Mouse (Mus musculus) hindbrain, embryonic 11.5 days (tissue): ENCODE data around the gene Mrpl37. TPM values are rescaled to one million over a fixed set of nuclear protein-coding genes. Genes with fewer than 3 reads are reported as not detected.

Source experiments
- ATAC-seq: fragments of 200-750 bp; cut with Nextera tagmentation; 2 replicates; pipeline ENCODE4 v1.8.0; 2017; ENCODE audit warnings: mild to moderate bottlenecking, moderate TSS enrichment, moderate library complexity; ENCODE audit not compliant: low FRiP score
- DNase-seq: peaks from one replicate; pipeline ENCODE4 v3.0.0-alpha.2; 2015; ENCODE audit warnings: low spot score
- H3K27ac ChIP-seq: fragments of 300-500 bp; sonication (generic); 2 replicates; pipeline ENCODE4 v1.5.1; 2014; ENCODE audit warnings: mild to moderate bottlenecking, low read depth, low read length
- H3K27me3 ChIP-seq: fragments of 300-500 bp; sonication (generic); 2 replicates; pipeline ENCODE4 v1.6.1; 2014; ENCODE audit warnings: mild to moderate bottlenecking, low read length, moderate library complexity, mixed read lengths; ENCODE audit not compliant: control insufficient read depth, insufficient read depth
- H3K36me3 ChIP-seq: fragments of 300-500 bp; sonication (generic); 2 replicates; pipeline ENCODE4 v1.6.1; 2014; ENCODE audit warnings: mild to moderate bottlenecking, low read length, moderate library complexity, mixed read lengths; ENCODE audit not compliant: control insufficient read depth, insufficient read depth
- H3K4me1 ChIP-seq: fragments of 300-500 bp; sonication (generic); replicated peaks from 2 replicates; pipeline ENCODE4 v1.6.1; 2014; ENCODE audit warnings: low read length, mixed read lengths; ENCODE audit not compliant: control insufficient read depth, insufficient read depth
- H3K4me2 ChIP-seq: fragments of 300-500 bp; sonication (generic); replicated peaks from 2 replicates; pipeline ENCODE4 v1.6.1; 2014; ENCODE audit warnings: mild to moderate bottlenecking, low read depth, low read length
- H3K4me3 ChIP-seq: fragments of 300-500 bp; sonication (generic); 2 replicates; pipeline ENCODE4 v1.5.1; 2014; ENCODE audit warnings: low read depth, low read length
- H3K9ac ChIP-seq: fragments of 300-500 bp; sonication (generic); 2 replicates; pipeline ENCODE4 v1.6.1; 2014; ENCODE audit warnings: low read depth, low read length
- H3K9me3 ChIP-seq: fragments of 300-500 bp; sonication (generic); 2 replicates; pipeline ENCODE4 v1.6.1; 2016; ENCODE audit warnings: low read length; ENCODE audit not compliant: control insufficient read depth
- WGBS: fragments of 180-500 bp; shearing (Covaris S2); extraction: QIAGEN DNeasy Blood & Tissue Kit; methylation state at CpG from one replicate; pipeline ENCODE4 v1.1.7; 2014; 5-methylcytosine and 5-hydroxymethylcytosine counted together
- polyA plus RNA-seq: library from polyadenylated mRNA; unstranded; fragments of >200 nt; fragmentation: Nextera tagmentation; extraction: Ambion mirVana; gene quantifications from 2 replicates; pipeline ENCODE4 v1.2.1, GENCODE M21; 2014

Mrpl37 gene
- polyA plus RNA-seq, 1 experiment from 2014 or later, result 107 TPM

GRCm38 (mm10) chr4:107038303-107038702 is 28.4 kb downstream of the Mrpl37 start:
- H3K4me3 ChIP-seq, result no peak overlapping the region
- no peaks in the 10 kb centered on the region for H3K9me3 ChIP-seq
- DNase-seq, result no peak
- no peak overlapping the region for H3K27ac ChIP-seq
- ATAC-seq, result no peak
- no peak overlapping the region for H3K9ac ChIP-seq
- no peak overlapping the region for H3K4me2 ChIP-seq
- 80% methylated on average over 4 of the region's 4 CpGs for WGBS
- H3K4me1 ChIP-seq, result no peaks in the 10 kb centered on the region; the same call in 1 of the 2 replicates
- H3K27me3 ChIP-seq, result no peaks in the 10 kb centered on the region
- peaks cover 15% of the 10 kb centered on the region; the same call in 1 of the 2 replicates for H3K36me3 ChIP-seq

- ATAC-seq (no peak), DNase-seq (no peak)
- Histone ChIP-seq H3K27ac (no peak overlapping the region), H3K27me3 (no peaks in the 10 kb centered on the region), H3K9me3 (no peaks in the 10 kb centered on the region), H3K9ac (no peak overlapping the region), H3K4me1 (no peaks in the 10 kb centered on the region; the same call in 1 of the 2 replicates), H3K4me2 (no peak overlapping the region), H3K36me3 (peaks cover 15% of the 10 kb centered on the region; the same call in 1 of the 2 replicates), H3K4me3 (no peak overlapping the region)
- 93% methylated on average over 2 of the region's 2 CpGs for WGBS
These were observed 29.7 kb downstream of the Mrpl37 start for GRCm38 (mm10) chr4:107036985-107037384.

- H3K9ac ChIP-seq, result no peak overlapping the region
- no peak for DNase-seq
- H3K9me3 ChIP-seq, result no peaks in the 10 kb centered on the region
- ATAC-seq, result no peak
- H3K27me3 ChIP-seq, result no peaks in the 10 kb centered on the region
- H3K4me3 ChIP-seq, result no peak overlapping the region
- no peaks in the 10 kb centered on the region; the same call in 1 of the 2 replicates for H3K4me1 ChIP-seq
- H3K36me3 ChIP-seq, result peaks cover 12% of the 10 kb centered on the region; the same call in 1 of the 2 replicates
- no peak overlapping the region for H3K27ac ChIP-seq
- H3K4me2 ChIP-seq, result no peak overlapping the region
- WGBS, result 90% methylated on average over 4 of the region's 4 CpGs
These were observed 31.0 kb downstream of the Mrpl37 start for GRCm38 (mm10) chr4:107035689-107036088.

GRCm38 (mm10) chr4:107026451-107026850 is 40.2 kb downstream of the Mrpl37 start:
- Histone ChIP-seq H3K4me1 (peaks cover 2% of the 10 kb centered on the region; the same call in 1 of the 2 replicates), H3K9ac (no peak overlapping the region), H3K36me3 (peaks cover 8% of the 10 kb centered on the region; the same call in 1 of the 2 replicates), H3K27ac (no peak overlapping the region), H3K4me2 (no peak overlapping the region), H3K4me3 (no peak overlapping the region), H3K27me3 (no peaks in the 10 kb centered on the region), H3K9me3 (no peaks in the 10 kb centered on the region)
- WGBS, result 74% methylated on average over 8 of the region's 8 CpGs
- DNase-seq (no peak), ATAC-seq (no peak)

GRCm38 (mm10) chr4:107025369-107025768 is 41.3 kb downstream of the Mrpl37 start:
- Histone ChIP-seq H3K27me3 (no peaks in the 10 kb centered on the region), H3K4me1 (peaks cover 2% of the 10 kb centered on the region; the same call in 1 of the 2 replicates), H3K27ac (no peak overlapping the region), H3K4me2 (no peak overlapping the region), H3K9me3 (no peaks in the 10 kb centered on the region), H3K4me3 (no peak overlapping the region), H3K36me3 (peaks cover 6% of the 10 kb centered on the region; the same call in 1 of the 2 replicates), H3K9ac (no peak overlapping the region)
- DNase-seq (no peak), ATAC-seq (no peak)
- 95% methylated on average over 5 of the region's 5 CpGs for WGBS

- Histone ChIP-seq H3K4me3 (no peak overlapping the region), H3K4me1 (peaks cover 3% of the 10 kb centered on the region), H3K4me2 (no peak overlapping the region), H3K27ac (no peak overlapping the region), H3K9me3 (no peaks in the 10 kb centered on the region), H3K27me3 (no peaks in the 10 kb centered on the region), H3K9ac (no peak overlapping the region), H3K36me3 (peaks cover 6% of the 10 kb centered on the region; the same call in 1 of the 2 replicates)
- WGBS, result 80% methylated on average over 7 of the region's 7 CpGs
- ATAC-seq, result no peak
- DNase-seq, result no peak
These were observed 41.8 kb downstream of the Mrpl37 start for GRCm38 (mm10) chr4:107024899-107025298.

GRCm38 (mm10) chr4:107021464-107021863 is 45.2 kb downstream of the Mrpl37 start:
- Histone ChIP-seq H3K9ac (no peak overlapping the region), H3K9me3 (no peaks in the 10 kb centered on the region), H3K27me3 (no peaks in the 10 kb centered on the region), H3K4me2 (no peak overlapping the region), H3K4me1 (peaks cover 22% of the 10 kb centered on the region), H3K4me3 (no peak overlapping the region), H3K36me3 (no peaks in the 10 kb centered on the region), H3K27ac (no peak overlapping the region)
- DNase-seq (no peak), ATAC-seq (no peak)
- WGBS, result 80% methylated on average over 3 of the region's 3 CpGs

GRCm38 (mm10) chr4:107020287-107021000 is 46.2 kb downstream of the Mrpl37 start:
- H3K27me3 ChIP-seq, result no peaks in the 10 kb centered on the region
- H3K4me1 ChIP-seq, result peaks cover 29% of the 10 kb centered on the region
- WGBS, result 64% methylated on average over 5 of the region's 5 CpGs
- H3K4me3 ChIP-seq, result no peak overlapping the region
- ATAC-seq (no peak), DNase-seq (no peak)
- no peaks in the 10 kb centered on the region for H3K9me3 ChIP-seq
- no peak overlapping the region for H3K4me2 ChIP-seq
- peak overlapping the region; percentile 44 for H3K27ac ChIP-seq
- no peaks in the 10 kb centered on the region for H3K36me3 ChIP-seq
- H3K9ac ChIP-seq, result no peak overlapping the region

- H3K9ac ChIP-seq, result peak overlapping the region; percentile 12; the same call in 1 of the 2 replicates
- DNase-seq, result peak; percentile 18
- H3K36me3 ChIP-seq, result no peaks in the 10 kb centered on the region
- H3K27ac ChIP-seq, result peak overlapping the region; percentile 49; the same call in 1 of the 2 replicates
- WGBS, result 61% methylated on average over 7 of the region's 7 CpGs
- no peaks in the 10 kb centered on the region for H3K9me3 ChIP-seq
- H3K4me3 ChIP-seq, result no peak overlapping the region
- H3K4me1 ChIP-seq, result peaks cover 32% of the 10 kb centered on the region
- ATAC-seq, result no peak
- H3K4me2 ChIP-seq, result no peak overlapping the region
- H3K27me3 ChIP-seq, result no peaks in the 10 kb centered on the region
These were observed 47.6 kb downstream of the Mrpl37 start for GRCm38 (mm10) chr4:107019027-107019426.
